Mouse (Mus musculus): ENCODE results near the gene Coasy. TPM values are rescaled to one million over a fixed set of nuclear protein-coding genes. Genes with fewer than 3 reads are reported as not detected.
"Not testable (repeated sequence)": the region's sequence is repeated elsewhere in the genome, so short reads cannot be mapped to it uniquely, and the experiment has no call there.

Gene Coasy
- polyA plus RNA-seq, 1 experiment from 2014 or later, result 18.9 TPM

- Histone ChIP-seq H3K27me3 (no peaks in the 10 kb centered on the region), H3K36me3 (replicated peaks) (peaks cover 45% of the 10 kb centered on the region), H3K27ac (replicated peaks) (peak within 1 kb of the TSS; percentile 97), H3K4me2 (peak within 1 kb of the TSS; percentile 99), H3K9ac (peak within 1 kb of the TSS; percentile 96), H3K9me3 (replicated peaks) (no peaks in the 10 kb centered on the region), H3K4me1 (replicated peaks) (peaks cover 49% of the 10 kb centered on the region), H3K4me3 (replicated peaks) (peak within 1 kb of the TSS; percentile 93)
- ATAC-seq (ENCODE audit: insufficient read depth), result peak; percentile 93
- under 1% methylated on average over 61 of the region's 61 CpGs for WGBS (ENCODE audit: insufficient replicate concordance)
These were observed 37.6 kb downstream of the Coasy start, which contains the start of the genes Retreg3 and Tubg1 for GRCm38 (mm10) chr11:101119761-101120544. Retreg3 (minus strand) TSS chr11:101119893. Tubg1 (plus strand) TSS chr11:101119938.

- H3K4me2 ChIP-seq, result peak overlapping the region; percentile 99
- WGBS (ENCODE audit: insufficient replicate concordance), result 21% methylated on average over 19 of the region's 19 CpGs
- H3K4me3 ChIP-seq (replicated peaks), result peak overlapping the region; percentile 93
- peaks cover 49% of the 10 kb centered on the region for H3K36me3 ChIP-seq (replicated peaks)
- peaks cover 42% of the 10 kb centered on the region for H3K4me1 ChIP-seq (replicated peaks)
- H3K9ac ChIP-seq, result peak overlapping the region; percentile 85
- H3K9me3 ChIP-seq (replicated peaks), result no peaks in the 10 kb centered on the region
- H3K27ac ChIP-seq (replicated peaks), result peak overlapping the region; percentile 97
- H3K27me3 ChIP-seq, result no peaks in the 10 kb centered on the region
- ATAC-seq (ENCODE audit: insufficient read depth), result no peak
These were observed 38.3 kb downstream of the Coasy start for GRCm38 (mm10) chr11:101120545-101121188.

- peaks cover 45% of the 10 kb centered on the region for H3K36me3 ChIP-seq (replicated peaks)
- ATAC-seq (ENCODE audit: insufficient read depth), result not testable (repeated sequence)
These were observed 42.1 kb downstream of the Coasy start for GRCm38 (mm10) chr11:101124494-101124893.

GRCm38 (mm10) chr11:101125008-101125407, 42.6 kb downstream of the Coasy start:
- H3K27ac ChIP-seq (replicated peaks); H3K9me3 ChIP-seq (replicated peaks); ATAC-seq (ENCODE audit: insufficient read depth); H3K9ac ChIP-seq; H3K4me3 ChIP-seq (replicated peaks); H3K4me2 ChIP-seq; H3K27me3 ChIP-seq: not testable (repeated sequence)
- peaks cover 45% of the 10 kb centered on the region for H3K36me3 ChIP-seq (replicated peaks)
- H3K4me1 ChIP-seq (replicated peaks), result peaks cover 15% of the 10 kb centered on the region
- 92% methylated on average over 9 of the region's 9 CpGs for WGBS (ENCODE audit: insufficient replicate concordance)

More at GRCm38 (mm10) chr11:101124494-101124893, 42.1 kb downstream of the Coasy start:
- not testable (repeated sequence) for H3K9ac ChIP-seq; H3K27ac ChIP-seq (replicated peaks); H3K9me3 ChIP-seq (replicated peaks); H3K4me2 ChIP-seq; H3K4me3 ChIP-seq (replicated peaks); H3K27me3 ChIP-seq
- WGBS (ENCODE audit: insufficient replicate concordance), result 85% methylated on average over 8 of the region's 8 CpGs
- peaks cover 16% of the 10 kb centered on the region for H3K4me1 ChIP-seq (replicated peaks)

DNA sequence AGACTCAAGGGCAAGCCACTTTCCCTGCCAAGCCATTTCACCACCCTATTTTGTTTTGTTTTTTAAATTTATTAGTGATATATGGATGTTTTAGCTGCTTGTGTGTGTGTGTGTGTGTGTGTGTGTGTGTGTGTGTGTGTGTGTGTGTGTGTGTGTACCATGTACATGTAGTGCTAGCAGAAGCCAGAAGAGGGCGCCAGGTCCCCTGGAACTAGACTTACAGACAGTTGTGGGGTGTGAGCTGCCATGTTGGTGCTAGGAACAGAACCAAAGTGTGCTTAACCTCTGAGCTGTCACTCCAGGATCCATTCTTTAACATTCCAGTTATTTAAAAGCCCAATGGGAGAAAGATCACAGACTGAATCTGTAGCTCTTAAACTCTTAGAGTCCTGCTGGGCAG, 44.7 kb downstream of the Coasy start:
- H3K27ac ChIP-seq (replicated peaks), result no peak overlapping the region
- peaks cover 45% of the 10 kb centered on the region for H3K36me3 ChIP-seq (replicated peaks)
- no peak overlapping the region for H3K9ac ChIP-seq
- H3K4me2 ChIP-seq, result no peak overlapping the region
- 75% methylated on average over 1 of the region's 1 CpGs for WGBS (ENCODE audit: insufficient replicate concordance)
- peaks cover 10% of the 10 kb centered on the region for H3K4me1 ChIP-seq (replicated peaks)
- H3K4me3 ChIP-seq (replicated peaks), result no peak overlapping the region
- no peaks in the 10 kb centered on the region for H3K27me3 ChIP-seq
- H3K9me3 ChIP-seq (replicated peaks), result no peaks in the 10 kb centered on the region
- ATAC-seq (ENCODE audit: insufficient read depth), result no peak

GRCm38 (mm10) chr11:101128996-101129577, 46.7 kb downstream of the Coasy start:
- H3K4me2 ChIP-seq, result no peak overlapping the region
- no peak overlapping the region for H3K27ac ChIP-seq (replicated peaks)
- no peak overlapping the region for H3K9ac ChIP-seq
- H3K4me1 ChIP-seq (replicated peaks), result peaks cover 10% of the 10 kb centered on the region
- H3K9me3 ChIP-seq (replicated peaks), result no peaks in the 10 kb centered on the region
- no peak for ATAC-seq (ENCODE audit: insufficient read depth)
- no peak overlapping the region for H3K4me3 ChIP-seq (replicated peaks)
- no peaks in the 10 kb centered on the region; the same call in 1 of the 2 replicates for H3K27me3 ChIP-seq
- 76% methylated on average over 11 of the region's 11 CpGs for WGBS (ENCODE audit: insufficient replicate concordance)
- peaks cover 26% of the 10 kb centered on the region for H3K36me3 ChIP-seq (replicated peaks)

GRCm38 (mm10) chr11:101130056-101130756, 47.8 kb downstream of the Coasy start:
- Histone ChIP-seq H3K9me3 (replicated peaks) (no peaks in the 10 kb centered on the region), H3K4me1 (replicated peaks) (peaks cover 10% of the 10 kb centered on the region), H3K36me3 (replicated peaks) (peaks cover 18% of the 10 kb centered on the region), H3K9ac (no peak overlapping the region), H3K4me3 (replicated peaks) (no peak overlapping the region), H3K4me2 (no peak overlapping the region), H3K27me3 (no peaks in the 10 kb centered on the region; the same call in 1 of the 2 replicates), H3K27ac (replicated peaks) (no peak overlapping the region)
- 36% methylated on average over 18 of the region's 18 CpGs for WGBS (ENCODE audit: insufficient replicate concordance)
- no peak for ATAC-seq (ENCODE audit: insufficient read depth)

GRCm38 (mm10) chr11:101131187-101131586, 48.8 kb downstream of the Coasy start:
- ATAC-seq (ENCODE audit: insufficient read depth), result no peak
- peaks cover 10% of the 10 kb centered on the region for H3K4me1 ChIP-seq (replicated peaks)
- no peak overlapping the region for H3K4me3 ChIP-seq (replicated peaks)
- peaks cover 8% of the 10 kb centered on the region for H3K36me3 ChIP-seq (replicated peaks)
- no peak overlapping the region for H3K27ac ChIP-seq (replicated peaks)
- no peak overlapping the region for H3K4me2 ChIP-seq
- H3K9me3 ChIP-seq (replicated peaks), result no peaks in the 10 kb centered on the region
- WGBS (ENCODE audit: insufficient replicate concordance), result 56% methylated on average over 2 of the region's 2 CpGs
- H3K9ac ChIP-seq, result no peak overlapping the region
- H3K27me3 ChIP-seq, result peaks cover 6% of the 10 kb centered on the region

DNA sequence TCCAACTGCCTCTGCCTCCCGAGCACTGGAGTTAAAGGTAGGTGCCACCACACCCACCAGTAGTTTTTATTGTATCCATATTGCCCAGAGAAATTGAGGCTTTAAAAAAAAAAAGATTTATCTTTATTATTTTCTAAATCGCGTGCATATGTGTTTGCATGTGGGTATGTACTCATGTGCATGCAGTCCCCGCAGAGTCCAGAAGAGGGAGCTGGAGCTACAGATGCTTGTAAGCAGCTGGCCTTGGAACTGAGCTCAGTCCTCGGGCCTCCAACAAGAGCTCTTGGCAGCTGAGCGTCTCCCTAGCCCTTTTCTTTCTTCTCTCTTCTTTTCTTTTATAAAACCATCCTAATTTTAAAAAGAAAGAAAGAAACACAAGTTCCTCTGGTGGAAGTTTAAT, 49.3 kb downstream of the Coasy start:
- Histone ChIP-seq H3K36me3 (replicated peaks) (peaks cover 3% of the 10 kb centered on the region), H3K9ac (no peak overlapping the region), H3K27ac (replicated peaks) (no peak overlapping the region), H3K9me3 (replicated peaks) (no peaks in the 10 kb centered on the region), H3K4me1 (replicated peaks) (peaks cover 10% of the 10 kb centered on the region), H3K4me2 (no peak overlapping the region), H3K4me3 (replicated peaks) (no peak overlapping the region), H3K27me3 (peaks cover 6% of the 10 kb centered on the region)
- 76% methylated on average over 6 of the region's 6 CpGs for WGBS (ENCODE audit: insufficient replicate concordance)
- ATAC-seq (ENCODE audit: insufficient read depth), result no peak

GRCm38 (mm10) chr11:101133037-101133436, 50.7 kb downstream of the Coasy start:
- WGBS (ENCODE audit: insufficient replicate concordance), result 18% methylated on average over 12 of the region's 12 CpGs
- no peak overlapping the region for H3K9ac ChIP-seq
- H3K27ac ChIP-seq (replicated peaks), result no peak overlapping the region
- H3K36me3 ChIP-seq (replicated peaks), result no peaks in the 10 kb centered on the region
- no peak overlapping the region for H3K4me3 ChIP-seq (replicated peaks)
- no peak for ATAC-seq (ENCODE audit: insufficient read depth)
- no peaks in the 10 kb centered on the region for H3K9me3 ChIP-seq (replicated peaks)
- H3K27me3 ChIP-seq, result peaks cover 12% of the 10 kb centered on the region
- no peak overlapping the region for H3K4me2 ChIP-seq
- H3K4me1 ChIP-seq (replicated peaks), result peaks cover 10% of the 10 kb centered on the region
